Mouse (Mus musculus): ENCODE results near the gene Rnf113a2. TPM values are rescaled to one million over a fixed set of nuclear protein-coding genes. Genes with fewer than 3 reads are reported as not detected.

The Rnf113a2 gene
- polyA plus RNA-seq (2016; fragmentation: Nextera tagmentation; extraction: Ambion mirVana): 28.9 and 31.0 TPM in 2 replicates

DNA sequence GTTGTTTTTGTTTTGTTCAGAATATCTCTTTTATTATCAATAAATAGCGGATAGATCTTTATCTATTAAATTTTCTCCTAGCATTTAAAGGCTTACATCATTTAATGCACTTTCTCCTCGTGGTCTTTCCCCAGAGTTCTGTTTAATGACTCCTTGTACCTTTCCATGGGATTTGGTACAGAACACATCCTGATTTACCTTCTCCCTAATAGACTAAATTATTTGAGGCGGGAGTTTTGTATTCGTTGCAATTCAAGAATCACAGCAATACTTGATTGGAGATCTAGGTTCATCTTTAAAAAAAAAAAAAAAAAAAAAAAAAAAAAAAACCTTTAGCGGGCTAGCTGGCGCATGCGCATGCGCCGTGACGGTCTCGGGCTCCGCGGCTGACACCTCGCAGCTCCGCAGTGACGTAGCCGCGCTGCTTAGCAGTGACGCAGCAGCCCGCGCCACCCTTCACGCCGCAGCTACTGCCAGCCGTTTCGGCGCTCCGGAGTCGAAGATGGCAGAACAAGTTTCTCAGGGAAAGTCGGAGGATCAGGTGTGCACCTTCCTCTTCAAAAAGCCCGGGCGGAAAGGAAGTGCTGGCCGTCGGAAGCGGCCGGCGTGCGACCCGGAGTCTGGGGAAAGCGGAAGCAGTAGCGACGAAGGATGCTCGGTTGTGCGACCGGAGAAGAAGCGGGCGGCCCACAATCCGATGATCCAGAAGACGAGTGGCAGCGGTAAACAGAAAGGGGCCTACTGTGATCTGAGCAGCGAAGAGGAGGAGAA is at the start of gene Rnf113a2:
Rnf113a2 (plus strand) TSS at position 363 of the 771 bp plus-strand sequence.
- no peaks in the 10 kb centered on the region for H3K36me3 ChIP-seq
- H3K9ac ChIP-seq (replicated peaks): peak within 1 kb of the TSS; percentile 69
- peak within 1 kb of the TSS; percentile 71 for H3K4me2 ChIP-seq
- peaks cover 8% of the 10 kb centered on the region; the same call in 1 of the 2 replicates for H3K9me3 ChIP-seq
- H3K27ac ChIP-seq: no peak within 1 kb of the TSS
- peak within 1 kb of the TSS; percentile 50 for H3K4me3 ChIP-seq (replicated peaks)
- ATAC-seq (ENCODE audit: insufficient number of reproducible peaks, insufficient read depth, low FRiP score, low TSS enrichment, low read depth): no peak
- H3K27me3 ChIP-seq: no peaks in the 10 kb centered on the region
- 3% methylated on average over 50 of the region's 50 CpGs for WGBS
- 0 out of 2 replicates have a peak, but pooled peaks cover 5% of the 10 kb centered on the region for H3K4me1 ChIP-seq (replicated peaks)

DNA sequence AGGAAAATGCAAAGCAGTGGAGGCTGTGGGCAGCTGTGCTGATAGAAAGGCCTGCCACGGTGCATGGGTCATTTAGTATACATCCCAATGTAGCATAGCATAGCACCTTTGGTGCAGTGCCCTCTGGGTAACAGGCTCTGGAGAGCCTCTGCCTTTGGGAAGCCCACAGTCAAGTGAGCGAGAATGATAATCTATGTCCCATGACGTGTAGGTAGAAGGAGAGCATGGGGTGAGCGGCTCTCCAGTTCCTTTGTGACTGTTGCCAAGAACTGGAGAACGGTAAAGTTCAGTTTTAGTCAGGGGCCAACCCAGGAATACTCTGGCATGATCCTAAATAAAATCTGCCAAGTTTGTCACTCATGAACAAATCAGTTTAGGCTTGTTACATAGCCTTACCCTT is 45.3 kb upstream of the Rnf113a2 start:
- Histone ChIP-seq H3K9ac (replicated peaks) (no peak overlapping the region), H3K4me3 (replicated peaks) (no peak overlapping the region), H3K36me3 (peaks cover 86% of the 10 kb centered on the region), H3K27me3 (no peaks in the 10 kb centered on the region), H3K4me1 (replicated peaks) (no peaks in the 10 kb centered on the region), H3K4me2 (no peak overlapping the region), H3K9me3 (no peaks in the 10 kb centered on the region), H3K27ac (no peak overlapping the region)
- ATAC-seq (ENCODE audit: insufficient number of reproducible peaks, insufficient read depth, low FRiP score, low TSS enrichment, low read depth): no peak
- 93% methylated on average over 5 of the region's 5 CpGs for WGBS

DNA sequence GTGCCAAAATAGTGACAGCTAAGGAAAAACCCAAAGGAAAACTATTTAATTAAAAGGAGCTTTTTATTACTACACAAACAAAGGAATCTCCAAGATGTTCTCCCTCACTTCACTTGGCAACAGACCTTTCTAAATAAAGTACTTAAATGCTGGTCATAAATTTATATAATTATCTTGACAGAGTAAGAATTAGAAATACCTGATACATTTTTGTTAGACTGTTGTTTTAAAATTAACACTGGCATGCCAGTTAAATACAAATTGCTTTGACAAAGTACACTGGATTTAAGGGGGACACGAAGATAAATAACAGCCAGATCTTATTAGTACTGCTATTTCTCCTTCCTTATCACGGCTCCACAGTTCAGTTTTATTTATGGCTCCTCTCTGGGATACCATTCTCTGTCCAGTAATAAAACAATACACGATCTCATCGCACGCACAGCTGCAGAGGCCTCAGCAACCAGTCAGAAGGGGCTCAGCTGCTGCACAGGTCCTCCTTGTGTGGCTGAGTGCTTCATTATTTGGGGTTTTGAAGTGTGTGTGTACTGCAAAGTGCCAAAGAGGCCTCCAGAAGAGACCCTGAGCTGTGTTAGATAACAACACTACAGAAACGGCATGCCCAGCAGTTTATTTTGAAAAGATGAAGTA is 43.0 kb upstream of the Rnf113a2 start:
- no peak for ATAC-seq (ENCODE audit: insufficient number of reproducible peaks, insufficient read depth, low FRiP score, low TSS enrichment, low read depth)
- H3K4me3 ChIP-seq (replicated peaks): no peak overlapping the region
- H3K9me3 ChIP-seq: no peaks in the 10 kb centered on the region
- H3K4me2 ChIP-seq: no peak overlapping the region
- peaks cover 69% of the 10 kb centered on the region for H3K36me3 ChIP-seq
- H3K4me1 ChIP-seq (replicated peaks): no peaks in the 10 kb centered on the region
- H3K9ac ChIP-seq (replicated peaks): no peak overlapping the region
- no peaks in the 10 kb centered on the region for H3K27me3 ChIP-seq
- 82% methylated on average over 6 of the region's 6 CpGs for WGBS
- H3K27ac ChIP-seq: no peak overlapping the region

DNA sequence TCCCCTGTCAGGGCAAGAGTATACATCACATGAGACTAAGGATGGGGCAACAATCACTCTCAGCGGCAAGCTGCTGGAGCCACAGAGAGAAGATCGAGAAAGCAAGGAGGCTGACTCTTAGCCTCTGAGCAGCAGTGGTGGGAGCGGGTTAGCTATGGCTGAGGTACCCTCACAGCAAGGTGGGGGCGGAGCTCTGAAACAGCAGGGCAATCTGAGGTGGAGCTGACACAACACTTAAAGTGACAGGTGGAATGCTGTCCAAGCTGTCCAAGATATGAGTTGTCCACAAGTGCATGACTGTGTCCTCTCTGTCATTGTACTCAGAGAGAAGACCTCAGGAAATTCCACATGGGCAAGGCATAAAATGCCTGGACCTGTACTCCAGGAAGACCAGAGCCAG is 34.6 kb upstream of the Rnf113a2 start:
- H3K27ac ChIP-seq: no peak overlapping the region
- H3K4me2 ChIP-seq: no peak overlapping the region
- no peak overlapping the region for H3K9ac ChIP-seq (replicated peaks)
- H3K9me3 ChIP-seq: no peaks in the 10 kb centered on the region
- no peaks in the 10 kb centered on the region for H3K27me3 ChIP-seq
- H3K36me3 ChIP-seq: peaks cover 4% of the 10 kb centered on the region; the same call in 1 of the 2 replicates
- ATAC-seq (ENCODE audit: insufficient number of reproducible peaks, insufficient read depth, low FRiP score, low TSS enrichment, low read depth): no peak
- H3K4me3 ChIP-seq (replicated peaks): no peak overlapping the region
- H3K4me1 ChIP-seq (replicated peaks): no peaks in the 10 kb centered on the region
- 88% methylated on average over 4 of the region's 4 CpGs for WGBS

DNA sequence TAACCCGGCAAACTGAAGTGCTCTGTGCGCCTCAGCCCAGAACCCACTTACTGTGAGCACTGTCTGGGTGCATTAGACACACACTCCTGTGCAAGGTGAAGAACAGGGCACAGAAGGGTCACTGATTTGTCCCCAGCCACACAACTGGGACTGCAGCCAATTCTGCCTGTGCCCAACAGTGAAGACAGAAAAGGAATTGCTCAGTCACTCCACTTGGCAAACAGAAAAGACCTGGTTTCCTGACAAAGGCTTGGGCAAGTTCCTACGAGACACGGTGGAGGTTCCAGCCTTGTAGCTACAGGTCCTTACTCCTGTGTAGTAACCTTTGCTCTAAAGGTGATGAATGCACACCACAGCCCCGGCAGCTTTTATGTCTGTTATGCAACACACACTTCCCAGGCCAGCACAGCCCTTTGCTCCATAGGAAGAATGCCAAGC is 32.3 kb upstream of the Rnf113a2 start:
- Histone ChIP-seq H3K9ac (replicated peaks) (no peak overlapping the region), H3K36me3 (peaks cover 4% of the 10 kb centered on the region; the same call in 1 of the 2 replicates), H3K27me3 (no peaks in the 10 kb centered on the region), H3K27ac (no peak overlapping the region), H3K4me3 (replicated peaks) (no peak overlapping the region), H3K9me3 (no peaks in the 10 kb centered on the region), H3K4me1 (replicated peaks) (no peaks in the 10 kb centered on the region), H3K4me2 (no peak overlapping the region)
- ATAC-seq (ENCODE audit: insufficient number of reproducible peaks, insufficient read depth, low FRiP score, low TSS enrichment, low read depth): no peak
- WGBS: 82% methylated on average over 5 of the region's 5 CpGs

DNA sequence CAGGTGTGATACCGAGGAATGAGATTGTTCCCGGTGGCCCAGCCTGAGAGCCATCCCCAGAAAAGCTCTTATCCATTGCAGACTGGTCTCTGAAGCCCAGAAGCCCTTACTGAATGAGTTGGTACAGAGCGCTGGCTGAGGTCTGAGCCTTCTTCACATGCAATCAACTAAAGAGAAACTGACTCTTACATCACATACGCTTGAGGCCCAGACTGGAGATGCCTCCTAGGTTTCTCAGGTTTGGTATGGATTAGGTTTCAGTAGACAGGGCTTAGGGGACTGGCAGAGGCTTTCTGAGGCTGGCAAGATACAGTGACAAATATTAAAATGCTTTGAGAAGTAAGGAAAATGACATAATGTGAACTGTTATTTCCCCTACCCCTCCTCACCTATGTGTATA is 31.6 kb upstream of the Rnf113a2 start:
- ATAC-seq (ENCODE audit: insufficient number of reproducible peaks, insufficient read depth, low FRiP score, low TSS enrichment, low read depth): no peak
- Histone ChIP-seq H3K27me3 (no peaks in the 10 kb centered on the region), H3K9me3 (no peaks in the 10 kb centered on the region), H3K4me2 (no peak overlapping the region), H3K36me3 (peaks cover 4% of the 10 kb centered on the region; the same call in 1 of the 2 replicates), H3K4me3 (replicated peaks) (no peak overlapping the region), H3K4me1 (replicated peaks) (no peaks in the 10 kb centered on the region), H3K9ac (replicated peaks) (no peak overlapping the region), H3K27ac (no peak overlapping the region)
- WGBS: 86% methylated on average over 4 of the region's 4 CpGs

DNA sequence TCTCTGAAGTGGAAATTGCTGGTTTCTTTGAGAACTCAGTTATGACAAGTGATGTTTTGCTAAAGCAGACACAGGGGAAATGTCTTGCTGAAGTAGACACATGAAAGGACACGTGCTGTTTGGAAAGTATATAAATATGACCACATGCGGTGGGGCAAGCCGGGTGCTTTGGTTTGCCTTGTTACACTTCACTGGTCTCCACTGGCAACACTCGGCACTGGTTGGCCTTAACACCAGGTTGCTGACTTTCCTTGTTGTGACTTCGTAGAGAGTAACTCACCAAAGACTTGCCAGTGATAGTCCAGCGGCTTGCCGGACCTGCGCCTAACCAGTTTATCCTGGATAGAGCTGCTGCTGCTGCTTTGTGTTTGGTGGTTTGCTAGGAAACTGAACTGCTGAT is 28.9 kb upstream of the Rnf113a2 start:
- no peak overlapping the region for H3K27ac ChIP-seq
- H3K4me3 ChIP-seq (replicated peaks): no peak overlapping the region
- no peak overlapping the region for H3K9ac ChIP-seq (replicated peaks)
- H3K4me1 ChIP-seq (replicated peaks): no peaks in the 10 kb centered on the region
- ATAC-seq (ENCODE audit: insufficient number of reproducible peaks, insufficient read depth, low FRiP score, low TSS enrichment, low read depth): no peak
- WGBS: 90% methylated on average over 8 of the region's 8 CpGs
- no peak overlapping the region for H3K4me2 ChIP-seq
- H3K36me3 ChIP-seq: peaks cover 4% of the 10 kb centered on the region; the same call in 1 of the 2 replicates
- no peaks in the 10 kb centered on the region for H3K27me3 ChIP-seq
- no peaks in the 10 kb centered on the region for H3K9me3 ChIP-seq

DNA sequence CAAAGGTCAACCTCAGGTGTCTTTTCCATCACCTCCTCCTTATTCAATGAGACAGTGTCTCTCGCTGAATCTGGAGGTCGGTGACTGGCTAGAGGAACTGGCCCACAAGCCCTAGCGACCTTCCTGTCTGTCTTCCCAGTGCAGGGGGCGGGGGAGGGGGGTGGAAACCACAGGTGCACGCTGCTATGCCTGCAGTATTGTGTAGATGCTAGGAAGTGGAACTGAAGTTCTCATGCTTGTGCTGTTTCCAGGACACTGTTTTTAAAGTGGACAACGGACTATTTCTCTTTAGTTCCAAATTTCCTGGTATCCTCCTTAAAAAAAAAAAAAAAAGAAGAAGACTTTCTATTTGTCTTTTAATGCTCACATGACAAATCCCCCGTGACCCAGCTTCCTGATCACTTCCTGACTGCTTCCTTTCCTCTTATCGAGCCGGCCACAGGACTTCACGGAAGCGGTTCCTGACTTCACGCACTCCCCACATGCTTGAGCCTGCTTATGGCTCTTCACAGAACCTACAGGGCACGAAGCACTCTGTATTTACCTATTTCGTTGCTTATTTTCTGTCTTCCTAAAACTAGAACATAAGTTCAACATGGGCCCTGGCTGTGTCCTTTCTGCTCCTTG is 28.1 kb upstream of the Rnf113a2 start:
- ATAC-seq (ENCODE audit: insufficient number of reproducible peaks, insufficient read depth, low FRiP score, low TSS enrichment, low read depth): no peak
- no peak overlapping the region for H3K27ac ChIP-seq
- H3K4me2 ChIP-seq: no peak overlapping the region
- no peaks in the 10 kb centered on the region for H3K9me3 ChIP-seq
- no peaks in the 10 kb centered on the region for H3K4me1 ChIP-seq (replicated peaks)
- H3K9ac ChIP-seq (replicated peaks): no peak overlapping the region
- H3K4me3 ChIP-seq (replicated peaks): no peak overlapping the region
- 76% methylated on average over 14 of the region's 14 CpGs for WGBS
- peaks cover 4% of the 10 kb centered on the region; the same call in 1 of the 2 replicates for H3K36me3 ChIP-seq
- no peaks in the 10 kb centered on the region for H3K27me3 ChIP-seq

DNA sequence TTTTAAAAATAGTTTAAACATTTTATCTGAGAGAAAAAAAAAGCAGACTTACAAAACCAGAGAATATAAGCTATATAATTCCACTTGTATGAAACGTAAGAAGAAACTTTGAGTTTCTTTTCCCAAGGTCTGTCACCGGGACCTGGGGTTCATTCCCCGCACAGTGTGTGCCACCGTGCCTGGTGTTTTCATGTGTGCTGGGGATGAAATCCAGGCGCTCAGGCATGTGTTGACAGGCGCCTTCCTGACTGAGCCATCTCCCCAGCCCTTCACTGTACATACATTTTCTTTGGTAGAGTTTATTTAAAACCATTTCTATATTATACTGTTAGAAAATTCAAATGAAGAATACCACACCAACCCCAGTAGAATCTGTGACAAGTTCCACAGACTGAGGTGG is 26.7 kb upstream of the Rnf113a2 start:
- Histone ChIP-seq H3K4me2 (no peak overlapping the region), H3K27me3 (no peaks in the 10 kb centered on the region), H3K9me3 (no peaks in the 10 kb centered on the region), H3K4me1 (replicated peaks) (no peaks in the 10 kb centered on the region), H3K36me3 (no peaks in the 10 kb centered on the region), H3K9ac (replicated peaks) (no peak overlapping the region), H3K4me3 (replicated peaks) (no peak overlapping the region), H3K27ac (no peak overlapping the region)
- ATAC-seq (ENCODE audit: insufficient number of reproducible peaks, insufficient read depth, low FRiP score, low TSS enrichment, low read depth): no peak
- 71% methylated on average over 6 of the region's 6 CpGs for WGBS

DNA sequence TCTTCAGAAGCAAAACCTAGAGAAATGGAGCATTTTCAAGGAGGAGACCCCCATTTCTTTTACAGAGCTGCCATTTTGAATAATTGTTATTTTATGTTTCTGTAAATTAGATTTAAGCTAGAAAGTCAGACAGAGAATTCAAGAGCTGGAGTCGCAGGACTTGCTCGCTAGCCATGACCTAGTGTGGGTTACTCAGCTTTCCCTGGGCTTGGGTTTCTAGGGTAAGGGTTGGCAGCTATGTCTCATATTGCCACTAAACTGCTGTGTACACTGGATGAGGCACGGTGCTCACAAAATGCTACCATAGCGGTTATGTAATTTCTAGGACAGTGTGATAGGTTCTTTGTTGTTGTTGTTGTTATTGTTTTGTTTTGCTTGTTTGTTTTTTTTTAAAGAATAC is 24.3 kb upstream of the Rnf113a2 start:
- H3K27ac ChIP-seq: no peak overlapping the region
- no peak overlapping the region for H3K4me2 ChIP-seq
- H3K4me3 ChIP-seq (replicated peaks): no peak overlapping the region
- H3K9me3 ChIP-seq: no peaks in the 10 kb centered on the region
- H3K4me1 ChIP-seq (replicated peaks): no peaks in the 10 kb centered on the region
- WGBS: 93% methylated on average over 4 of the region's 4 CpGs
- no peak for ATAC-seq (ENCODE audit: insufficient number of reproducible peaks, insufficient read depth, low FRiP score, low TSS enrichment, low read depth)
- H3K27me3 ChIP-seq: no peaks in the 10 kb centered on the region
- H3K9ac ChIP-seq (replicated peaks): no peak overlapping the region
- H3K36me3 ChIP-seq: no peaks in the 10 kb centered on the region

DNA sequence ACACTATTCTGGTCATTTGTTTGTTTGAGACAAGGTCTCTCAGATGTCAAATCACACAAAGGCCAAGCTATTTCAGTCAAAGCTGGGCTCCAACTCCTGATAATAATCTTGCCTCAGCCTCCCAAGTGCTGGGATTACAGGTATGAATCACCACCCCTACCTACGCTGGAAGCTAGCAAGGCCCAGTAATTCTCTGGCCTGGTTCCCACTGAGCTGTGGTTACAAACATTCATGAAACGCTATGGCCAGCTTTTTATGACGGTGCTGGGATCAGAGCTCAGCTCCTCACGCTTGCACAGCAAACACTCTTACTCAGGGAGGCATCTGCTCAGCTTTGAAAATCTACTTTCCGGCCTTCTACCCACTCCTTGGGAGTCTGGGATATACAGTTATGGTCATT is 23.1 kb upstream of the Rnf113a2 start:
- no peaks in the 10 kb centered on the region for H3K4me1 ChIP-seq (replicated peaks)
- H3K4me3 ChIP-seq (replicated peaks): no peak overlapping the region
- ATAC-seq (ENCODE audit: insufficient number of reproducible peaks, insufficient read depth, low FRiP score, low TSS enrichment, low read depth): no peak
- H3K9me3 ChIP-seq: no peaks in the 10 kb centered on the region
- H3K36me3 ChIP-seq: no peaks in the 10 kb centered on the region
- WGBS: 82% methylated on average over 5 of the region's 5 CpGs
- H3K9ac ChIP-seq (replicated peaks): no peak overlapping the region
- H3K27ac ChIP-seq: no peak overlapping the region
- H3K4me2 ChIP-seq: no peak overlapping the region
- no peaks in the 10 kb centered on the region for H3K27me3 ChIP-seq
